Mouse (Mus musculus): ENCODE measurements around the gene Kcnh5.

Kcnh5 gene

GRCm38 (mm10) chr12:74952661-74953060 is 224.5 kb downstream of the Kcnh5 start:
- DNase-seq (ENCODE audit: low spot score in 2 of 2), result no peak

DNA sequence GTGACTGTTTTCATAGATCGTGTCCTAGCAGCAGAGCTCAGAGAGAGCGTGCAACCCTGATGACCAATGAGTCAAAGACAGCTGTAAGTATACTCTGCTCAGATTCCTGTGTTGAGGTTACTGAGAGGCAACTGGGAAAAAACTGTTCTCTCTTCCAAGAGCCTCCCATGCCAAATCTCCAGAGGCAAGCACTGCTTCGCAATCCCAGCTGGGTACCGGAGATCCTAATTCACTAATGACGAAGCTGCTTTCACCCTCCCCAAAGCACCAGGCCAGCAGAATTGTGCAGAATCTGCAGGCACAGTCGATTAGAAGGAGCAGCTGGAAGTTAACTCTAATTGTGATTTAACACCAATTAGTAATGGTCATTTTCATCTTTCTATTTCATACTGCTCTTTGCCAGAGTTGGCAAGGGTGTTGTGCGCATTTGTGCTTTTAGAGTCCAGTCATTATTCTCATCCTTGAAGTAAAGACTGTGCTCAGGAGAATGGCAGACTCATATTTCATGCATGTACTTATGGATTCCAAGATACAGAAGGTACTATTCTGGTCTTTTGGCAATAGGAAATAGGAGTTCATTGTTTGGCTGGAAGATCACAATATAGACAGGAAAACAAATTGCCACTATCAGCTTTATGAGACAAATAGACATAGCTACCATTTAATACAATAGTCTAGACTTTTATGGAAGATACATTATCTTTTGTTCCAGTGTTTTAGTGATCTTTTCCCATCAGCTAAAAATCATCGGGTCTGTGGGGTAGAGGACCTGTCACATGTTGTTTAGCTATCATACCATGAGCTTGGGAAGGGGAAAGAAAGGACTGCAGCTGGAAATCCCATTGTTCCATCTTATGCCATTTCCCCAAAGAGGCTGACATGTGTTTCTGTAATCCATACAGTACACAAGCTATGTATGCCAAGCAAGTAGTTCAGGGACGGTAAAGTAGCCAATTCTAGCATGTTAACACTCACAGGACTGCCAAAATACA is 225.7 kb downstream of the Kcnh5 start:
- DNase-seq (ENCODE audit: low spot score in 2 of 2), result no peak

DNA sequence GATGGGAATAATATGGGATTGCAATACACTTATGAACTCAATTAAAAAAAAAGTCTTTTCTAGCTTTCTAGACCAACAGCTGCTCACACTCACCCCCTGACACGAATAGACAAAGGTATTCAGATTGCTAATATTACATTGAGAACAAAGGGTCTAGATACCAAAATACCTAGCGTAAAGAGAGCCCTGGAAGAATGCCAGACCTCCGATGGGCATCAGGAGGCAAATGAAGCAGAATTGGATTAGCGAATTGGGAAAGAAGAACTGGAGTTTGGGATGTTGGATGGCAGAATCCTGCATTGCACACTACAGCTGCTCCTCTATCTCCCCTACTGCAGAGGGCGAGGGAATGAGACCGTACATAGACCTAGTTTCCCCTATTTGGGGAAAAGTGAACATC is 275.8 kb downstream of the Kcnh5 start:
- DNase-seq (ENCODE audit: low spot score in 2 of 2), result no peak

GRCm38 (mm10) chr12:74900777-74901176 is 276.4 kb downstream of the Kcnh5 start:
- no peak for DNase-seq (ENCODE audit: low spot score in 2 of 2)

GRCm38 (mm10) chr12:74899055-74899454 is 278.1 kb downstream of the Kcnh5 start:
- DNase-seq (ENCODE audit: low spot score in 2 of 2), result no peak

DNA sequence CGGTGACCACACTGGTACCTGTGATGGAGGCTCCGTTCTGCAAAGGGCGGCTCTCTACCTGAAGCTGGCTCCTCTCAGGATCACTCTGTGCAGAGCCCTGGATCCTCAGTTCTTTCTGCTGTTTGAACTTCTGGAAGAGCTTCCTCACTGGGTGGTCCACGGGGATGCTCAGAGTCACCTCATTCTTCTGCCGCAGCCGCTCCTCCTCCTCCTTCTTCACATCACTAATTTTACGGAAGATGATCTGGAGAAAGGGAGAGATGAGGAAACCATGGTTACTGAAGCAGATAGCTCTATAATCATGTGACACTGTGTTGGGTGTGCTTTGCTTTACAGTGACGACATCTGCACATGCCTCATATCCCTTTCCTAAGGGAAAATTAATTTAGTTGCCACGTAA is 278.9 kb downstream of the Kcnh5 start:
- no peak for DNase-seq (ENCODE audit: low spot score in 2 of 2)

DNA sequence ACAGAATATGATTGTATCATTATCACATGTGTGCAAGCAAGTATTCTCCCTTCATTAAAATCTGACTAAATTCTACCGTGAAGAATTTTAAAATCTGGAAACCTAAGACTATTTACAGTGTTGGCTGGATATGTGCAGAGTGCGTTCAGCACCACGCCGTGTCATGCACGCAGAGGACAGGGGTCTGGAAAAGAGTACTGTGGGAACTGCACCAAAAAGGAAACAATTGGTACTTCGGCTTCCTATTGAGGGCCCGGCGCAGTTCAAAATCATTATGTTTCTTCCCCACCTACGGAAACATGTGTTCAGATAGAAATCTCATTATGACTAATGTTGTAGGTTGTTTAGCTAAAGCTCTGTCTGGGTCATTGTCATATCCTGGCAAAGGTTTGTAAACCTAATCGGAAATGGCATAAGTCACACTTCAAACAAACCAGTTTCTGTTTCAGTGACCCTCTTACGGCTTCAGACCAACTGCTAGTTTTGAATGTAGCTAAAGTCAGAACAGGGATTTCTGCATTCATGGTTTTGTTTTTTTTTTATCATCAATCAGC is 282.2 kb downstream of the Kcnh5 start:
- DNase-seq (ENCODE audit: low spot score in 2 of 2), result no peak

DNA sequence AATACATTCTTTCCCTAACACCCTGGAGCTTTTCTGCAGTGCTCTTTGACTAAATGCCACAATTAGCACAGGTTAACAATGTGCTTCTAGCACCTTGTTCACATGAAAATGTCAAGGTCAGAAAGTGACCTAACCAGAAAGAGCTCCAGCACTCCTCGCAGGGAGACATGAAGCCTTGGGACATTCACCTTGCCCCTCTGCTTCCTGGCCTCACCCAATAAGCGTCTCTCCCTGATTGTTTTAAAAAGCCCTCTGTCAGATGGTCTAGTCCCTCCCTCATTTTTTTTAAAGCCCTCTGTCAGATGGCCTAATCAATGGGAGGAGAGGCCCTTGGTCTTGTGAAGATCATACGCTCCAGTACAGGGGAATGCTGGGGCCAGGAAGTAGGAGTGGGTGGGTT is 287.7 kb downstream of the Kcnh5 start:
- no peak for DNase-seq (ENCODE audit: low spot score in 2 of 2)

DNA sequence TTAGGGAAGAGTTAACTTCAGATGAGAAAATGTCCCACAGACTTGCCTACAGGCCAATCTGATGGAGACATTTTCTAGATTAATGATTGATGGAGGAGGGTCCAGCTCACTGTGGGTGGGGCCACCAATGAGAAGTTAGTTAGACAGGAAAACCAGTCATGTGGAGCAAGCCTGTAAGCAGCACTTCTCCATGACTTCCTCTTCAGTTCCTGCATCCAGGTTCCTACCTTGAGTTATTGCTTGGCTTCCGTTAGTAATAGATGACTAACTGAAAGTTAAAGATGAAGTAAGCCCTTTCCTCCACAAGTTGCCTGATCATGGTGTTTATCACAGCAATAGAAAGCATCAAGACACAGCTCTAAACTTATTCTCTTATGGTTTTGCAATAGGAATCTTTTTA is 290.1 kb downstream of the Kcnh5 start:
- DNase-seq (ENCODE audit: low spot score in 2 of 2), result no peak

DNA sequence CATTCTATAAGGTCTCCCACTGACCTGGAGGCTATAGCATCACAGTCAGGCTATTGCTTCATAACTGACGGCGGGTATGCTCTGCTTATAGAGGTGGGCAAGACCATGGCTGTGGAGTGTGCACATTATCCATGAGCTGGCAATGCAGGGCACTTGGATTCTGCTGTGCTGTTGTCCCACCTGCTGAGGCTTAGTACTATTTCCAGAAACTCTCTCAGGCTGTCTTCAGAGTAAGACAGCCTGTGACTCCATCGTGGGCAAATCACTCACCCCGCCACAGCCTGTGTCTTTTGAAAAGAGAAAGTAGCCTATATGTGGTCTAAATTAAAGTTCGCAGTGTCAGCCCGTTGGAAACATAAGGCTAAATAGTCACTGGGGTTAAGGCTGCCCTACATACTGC is 295.8 kb downstream of the Kcnh5 start:
- DNase-seq (ENCODE audit: low spot score in 2 of 2), result no peak

- no peak for DNase-seq (ENCODE audit: low spot score in 2 of 2)
Observed at GRCm38 (mm10) chr12:74855666-74856065, 321.5 kb downstream of the Kcnh5 start.

GRCm38 (mm10) chr12:74854263-74854662 is 322.9 kb downstream of the Kcnh5 start:
- no peak for DNase-seq (ENCODE audit: low spot score in 2 of 2)

DNA sequence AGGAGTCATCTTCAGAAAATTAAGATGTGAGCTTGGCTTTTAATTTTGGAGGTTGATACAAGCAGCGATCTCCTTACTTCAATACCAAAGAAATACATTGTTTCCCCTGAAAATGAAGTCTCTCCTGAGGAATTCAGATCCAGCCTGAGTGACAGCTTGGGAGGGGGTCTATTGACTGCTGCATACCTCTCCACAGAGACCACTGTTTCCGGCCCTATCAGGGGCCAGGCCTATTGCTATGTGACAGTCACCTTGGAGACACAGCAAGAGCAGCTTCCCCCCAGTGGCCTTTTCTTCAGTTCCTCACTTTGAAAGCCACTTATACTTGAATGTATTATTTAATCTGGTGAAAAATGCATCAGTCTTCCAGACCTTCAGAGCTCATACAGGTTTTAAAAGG is 326.8 kb downstream of the Kcnh5 start:
- no peak for DNase-seq (ENCODE audit: low spot score in 2 of 2)

DNA sequence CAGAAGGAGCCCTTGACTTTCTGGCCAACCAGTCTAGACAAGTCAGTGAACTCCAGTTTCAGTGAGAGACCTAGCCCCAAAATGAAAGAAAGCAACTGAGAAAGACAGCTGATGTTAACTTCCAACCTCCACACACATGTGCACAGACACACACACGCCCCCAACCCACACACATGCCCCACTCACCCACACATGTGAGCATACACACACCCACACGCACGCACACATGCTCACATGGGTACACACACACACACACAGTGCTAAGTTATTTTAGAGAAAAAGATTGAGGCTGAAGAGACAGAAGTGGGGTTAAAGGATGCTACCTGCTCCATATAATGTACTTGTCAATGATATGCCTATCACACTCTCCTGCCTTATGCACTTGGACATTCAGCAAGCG is 327.2 kb downstream of the Kcnh5 start:
- DNase-seq (ENCODE audit: low spot score in 2 of 2), result no peak

GRCm38 (mm10) chr12:74848611-74849347 is 328.4 kb downstream of the Kcnh5 start:
- peak; percentile 71 to 80 for DNase-seq (ENCODE audit: low spot score in 2 of 2)

Data from frontal cortex, postnatal 25 days (tissue).